Mouse (Mus musculus) heart, embryonic 13.5 days (tissue): Measurements from ENCODE around the gene Ccdc63. TPM values are rescaled to one million over a fixed set of nuclear protein-coding genes. Genes with fewer than 3 reads are reported as not detected.
"Not testable (repeated sequence)": the region's sequence is repeated elsewhere in the genome, so short reads cannot be mapped to it uniquely, and the experiment has no call there.

Experiments
- ATAC-seq: fragments of 200-750 bp; cut with Nextera tagmentation; 2 replicates; pipeline ENCODE4 v1.8.0; 2017; ENCODE audit warnings: moderate TSS enrichment; ENCODE audit not compliant: insufficient number of reproducible peaks, low FRiP score, low TSS enrichment; ENCODE audit errors: extremely low read depth
- H3K27ac ChIP-seq: fragments of 300-500 bp; sonication (generic); replicated peaks from 2 replicates; pipeline ENCODE4 v1.5.1; 2015; ENCODE audit warnings: moderate library complexity, mild to moderate bottlenecking, inconsistent platforms
- H3K27me3 ChIP-seq: fragments of 300-500 bp; sonication (generic); replicated peaks from 2 replicates; pipeline ENCODE4 v1.6.1; 2015; ENCODE audit warnings: mild to moderate bottlenecking, inconsistent platforms
- H3K36me3 ChIP-seq: fragments of 300-500 bp; sonication (generic); 2 replicates; pipeline ENCODE4 v1.6.1; 2015; ENCODE audit warnings: mild to moderate bottlenecking, inconsistent platforms
- H3K4me1 ChIP-seq: fragments of 300-500 bp; sonication (generic); 2 replicates; pipeline ENCODE4 v1.6.1; 2015; ENCODE audit warnings: inconsistent platforms
- H3K4me2 ChIP-seq: fragments of 300-500 bp; sonication (generic); 2 replicates; pipeline ENCODE4 v1.6.1; 2015; ENCODE audit warnings: inconsistent platforms, mild to moderate bottlenecking, moderate library complexity
- H3K4me3 ChIP-seq: fragments of 300-500 bp; sonication (generic); 2 replicates; pipeline ENCODE4 v1.5.1; 2015; ENCODE audit warnings: moderate library complexity, mild to moderate bottlenecking, inconsistent platforms
- H3K9ac ChIP-seq: fragments of 300-500 bp; sonication (generic); 2 replicates; pipeline ENCODE4 v1.6.1; 2015; ENCODE audit warnings: inconsistent platforms, mild to moderate bottlenecking, moderate library complexity
- H3K9me3 ChIP-seq: fragments of 300-500 bp; sonication (generic); 2 replicates; pipeline ENCODE4 v1.6.1; 2016; ENCODE audit warnings: inconsistent platforms
- WGBS: fragments of 180-500 bp; shearing (Covaris S2); methylation state at CpG from one replicate; pipeline ENCODE4 v1.1.7; 2015; ENCODE audit warnings: mixed read lengths; 5-methylcytosine and 5-hydroxymethylcytosine counted together
- polyA plus RNA-seq: library from polyadenylated mRNA; unstranded; fragments of >200 nt; fragmentation: Nextera tagmentation; extraction: Ambion mirVana; gene quantifications from 2 replicates; pipeline ENCODE4 v1.2.1, GENCODE M21; 2015

Gene Ccdc63
- 0.36 TPM in 1 of 2 replicates, not detected in the other for polyA plus RNA-seq

DNA sequence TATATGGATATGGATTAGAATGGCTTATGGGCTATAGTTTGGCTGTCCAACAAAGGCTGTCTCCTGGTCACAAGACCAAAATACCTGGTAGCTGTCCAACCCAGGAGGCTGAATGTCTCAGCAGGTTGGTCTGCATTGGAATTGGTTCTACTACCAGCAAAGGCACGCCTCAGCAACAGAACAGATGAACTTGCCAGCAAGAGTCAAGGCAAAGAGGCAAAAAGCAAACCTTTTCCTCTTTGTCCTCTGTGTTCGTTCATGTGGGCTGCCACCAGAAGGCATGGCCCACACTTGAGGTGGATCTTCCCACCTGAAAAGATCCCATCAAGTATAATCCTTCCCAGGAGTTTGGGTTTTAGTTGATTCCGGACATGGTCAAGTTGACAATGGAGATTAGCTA is at the start of gene Ccdc63:
Gene Ccdc63 (minus strand): TSS at position 101 of the 400 bp plus-strand sequence.
- 83% methylated on average over 3 of the region's 3 CpGs for WGBS
- Histone ChIP-seq H3K9ac (no peak within 1 kb of the TSS), H3K4me1 (peaks cover 38% of the 10 kb centered on the region), H3K27ac (no peak within 1 kb of the TSS), H3K36me3 (no peaks in the 10 kb centered on the region), H3K4me3 (no peak within 1 kb of the TSS), H3K27me3 (no peaks in the 10 kb centered on the region), H3K9me3 (no peaks in the 10 kb centered on the region), H3K4me2 (no peak within 1 kb of the TSS)
- no peak for ATAC-seq

DNA sequence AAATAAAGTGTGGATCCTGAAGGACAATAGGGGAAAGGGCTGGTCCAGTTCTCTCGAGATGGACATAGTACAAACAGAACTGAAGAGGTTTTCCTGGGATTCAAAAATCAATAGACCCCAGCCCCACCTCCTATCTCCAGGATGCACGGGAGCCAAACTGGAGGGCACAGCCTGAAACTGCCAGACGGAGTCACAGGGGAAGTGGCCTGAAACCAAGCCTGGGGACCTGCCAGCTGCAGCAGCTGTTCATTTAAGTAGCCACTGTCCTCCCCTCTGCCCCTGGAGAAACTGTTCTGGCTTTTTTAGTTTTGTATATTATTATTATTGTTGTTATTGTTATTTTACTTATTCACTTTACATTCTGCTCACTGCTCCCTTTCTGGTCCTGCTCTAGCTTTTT is 48.5 kb upstream of the Ccdc63 start:
- no peaks in the 10 kb centered on the region; the same call in 1 of the 2 replicates for H3K9me3 ChIP-seq
- H3K4me2 ChIP-seq, result no peak overlapping the region
- ATAC-seq, result no peak
- H3K9ac ChIP-seq, result no peak overlapping the region
- no peak overlapping the region for H3K27ac ChIP-seq
- 52% methylated on average over 3 of the region's 3 CpGs for WGBS
- H3K36me3 ChIP-seq, result no peaks in the 10 kb centered on the region
- no peak overlapping the region for H3K4me3 ChIP-seq
- no peaks in the 10 kb centered on the region for H3K27me3 ChIP-seq
- no peaks in the 10 kb centered on the region for H3K4me1 ChIP-seq

DNA sequence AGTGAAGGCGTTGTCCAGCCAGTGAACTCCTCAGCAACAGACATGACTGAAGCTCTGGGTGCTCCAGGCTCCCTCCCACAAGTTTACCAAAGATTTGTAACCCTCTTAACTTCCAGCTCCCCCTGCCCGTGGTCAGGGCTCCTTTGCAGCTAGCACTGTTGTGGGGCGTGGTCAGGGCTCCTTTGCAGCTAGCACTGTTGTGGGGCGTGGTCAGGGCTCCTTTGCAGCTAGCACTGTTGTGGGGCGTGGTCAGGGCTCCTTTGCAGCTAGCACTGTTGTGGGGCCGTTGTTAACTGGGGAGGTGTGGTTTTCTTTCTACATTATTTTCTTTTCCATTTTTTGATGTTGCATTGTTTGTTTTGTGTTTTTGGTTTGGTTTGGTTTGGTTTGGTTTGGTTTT is 44.2 kb upstream of the Ccdc63 start:
- WGBS, result 95% methylated on average over 6 of the region's 6 CpGs
- ATAC-seq, H3K27me3 ChIP-seq: not testable (repeated sequence)

DNA sequence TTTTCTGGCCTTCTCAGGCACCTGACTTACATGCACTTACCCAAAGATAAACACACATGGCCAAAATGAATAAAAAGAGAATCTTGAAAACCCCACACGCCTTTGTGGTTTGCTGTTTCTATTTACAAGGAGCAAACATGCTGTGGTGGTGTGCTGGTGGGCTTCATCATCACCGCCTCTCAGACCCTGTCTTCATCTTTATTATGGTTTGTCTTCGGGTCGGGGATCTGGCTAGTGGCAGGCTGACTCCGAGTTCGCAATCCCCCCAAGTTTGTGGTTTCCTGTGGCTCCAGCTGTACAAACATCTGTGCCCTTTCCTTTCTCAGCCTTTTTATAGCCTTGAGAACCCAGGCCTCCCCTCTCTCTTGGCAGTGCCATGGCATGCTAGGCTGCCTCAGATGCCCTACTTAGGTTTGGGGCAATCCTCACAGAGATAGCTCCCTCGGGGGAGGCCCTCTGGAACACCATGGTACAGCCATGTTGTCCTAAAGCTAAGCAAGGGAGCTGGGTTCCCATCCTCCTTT is 43.7 kb upstream of the Ccdc63 start:
- Histone ChIP-seq H3K27ac (no peak overlapping the region), H3K4me1 (no peaks in the 10 kb centered on the region), H3K27me3 (no peaks in the 10 kb centered on the region), H3K9me3 (no peaks in the 10 kb centered on the region; the same call in 1 of the 2 replicates), H3K4me2 (no peak overlapping the region), H3K9ac (no peak overlapping the region), H3K36me3 (no peaks in the 10 kb centered on the region), H3K4me3 (no peak overlapping the region)
- ATAC-seq, result no peak
- WGBS, result 77% methylated on average over 7 of the region's 7 CpGs

More for the DNA sequence above, 44.2 kb upstream of the Ccdc63 start:
- H3K27ac ChIP-seq, H3K4me2 ChIP-seq, H3K9ac ChIP-seq, H3K9me3 ChIP-seq, H3K4me3 ChIP-seq, H3K4me1 ChIP-seq, H3K36me3 ChIP-seq: not testable (repeated sequence)

DNA sequence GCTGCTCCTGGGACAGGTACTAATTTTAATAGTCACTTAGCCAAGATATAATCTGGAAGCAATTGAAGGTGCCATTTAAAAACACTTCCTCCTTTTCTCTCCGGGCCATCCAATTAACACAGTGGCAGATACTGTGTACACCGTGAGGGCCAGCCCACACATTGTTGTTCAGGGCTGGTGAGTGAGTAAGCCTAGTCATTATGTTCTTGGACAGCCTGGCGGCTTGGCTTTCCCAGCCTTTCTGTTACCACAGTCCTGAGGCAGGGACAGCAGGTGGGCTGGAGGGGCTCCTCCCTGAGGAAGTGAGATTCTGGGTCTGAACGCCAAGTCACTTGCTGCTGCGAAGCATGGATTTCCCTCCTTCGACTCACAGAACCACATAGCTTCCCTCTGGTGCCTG is 39.0 kb upstream of the Ccdc63 start:
- WGBS, result 47% methylated on average over 6 of the region's 6 CpGs
- no peak overlapping the region for H3K27ac ChIP-seq
- no peaks in the 10 kb centered on the region; the same call in 1 of the 2 replicates for H3K9me3 ChIP-seq
- no peaks in the 10 kb centered on the region for H3K27me3 ChIP-seq
- peaks cover 23% of the 10 kb centered on the region for H3K36me3 ChIP-seq
- H3K4me2 ChIP-seq, result no peak overlapping the region
- no peak overlapping the region for H3K4me3 ChIP-seq
- no peaks in the 10 kb centered on the region for H3K4me1 ChIP-seq
- no peak for ATAC-seq
- no peak overlapping the region for H3K9ac ChIP-seq

DNA sequence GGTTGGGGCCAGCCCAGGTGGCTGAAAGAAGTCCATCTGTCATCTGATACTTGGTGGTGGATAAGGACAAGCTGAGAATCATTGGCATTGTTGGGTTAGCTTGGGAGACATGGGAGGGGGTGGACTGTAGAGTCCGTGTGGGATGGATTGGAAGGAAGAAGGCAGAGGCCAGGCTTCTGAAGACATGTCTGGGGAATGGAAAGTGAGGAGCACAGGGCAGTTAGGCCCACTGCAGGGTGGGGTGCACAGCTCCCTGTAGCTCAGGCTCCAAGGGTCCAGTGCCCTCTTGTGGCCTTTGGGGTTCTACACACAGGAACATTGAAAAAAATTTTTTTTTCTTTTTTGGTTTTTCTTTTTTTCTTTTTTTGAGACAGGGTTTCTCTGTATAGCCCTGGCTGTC is 35.8 kb upstream of the Ccdc63 start:
- no peaks in the 10 kb centered on the region for H3K27me3 ChIP-seq
- H3K4me1 ChIP-seq, result no peaks in the 10 kb centered on the region
- H3K9ac ChIP-seq, result no peak overlapping the region
- no peak for ATAC-seq
- H3K4me2 ChIP-seq, result no peak overlapping the region
- peaks cover 49% of the 10 kb centered on the region for H3K36me3 ChIP-seq
- no peaks in the 10 kb centered on the region for H3K9me3 ChIP-seq
- no peak overlapping the region for H3K27ac ChIP-seq
- 32% methylated on average over 1 of the region's 1 CpGs for WGBS
- H3K4me3 ChIP-seq, result no peak overlapping the region

DNA sequence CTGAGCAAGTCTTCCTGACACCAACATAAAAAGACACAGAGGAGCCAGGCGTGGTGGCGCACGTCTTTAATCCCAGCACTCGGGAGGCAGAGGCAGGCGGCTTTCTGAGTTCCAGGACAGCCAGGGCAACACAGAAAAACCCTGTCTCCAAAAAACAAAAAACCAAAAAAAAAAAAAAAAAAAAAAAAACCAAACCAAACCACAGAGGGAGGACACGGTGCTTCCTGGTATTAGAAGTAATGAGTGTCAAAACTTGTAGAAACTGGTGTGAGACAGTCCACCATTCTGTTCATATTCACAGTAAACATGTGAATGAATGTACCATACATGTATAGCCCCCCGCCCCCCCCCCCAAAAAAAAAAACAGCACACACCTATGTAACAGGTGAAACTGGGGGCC is 35.3 kb upstream of the Ccdc63 start:
- H3K9ac ChIP-seq, result no peak overlapping the region
- H3K4me3 ChIP-seq, result no peak overlapping the region
- H3K27ac ChIP-seq, result 0 out of 2 replicates have a peak overlapping the region, but pooled peaks have one; percentile 20
- peaks cover 53% of the 10 kb centered on the region for H3K36me3 ChIP-seq
- H3K27me3 ChIP-seq, result no peaks in the 10 kb centered on the region
- no peak overlapping the region for H3K4me2 ChIP-seq
- no peaks in the 10 kb centered on the region for H3K9me3 ChIP-seq
- 85% methylated on average over 7 of the region's 7 CpGs for WGBS
- no peaks in the 10 kb centered on the region for H3K4me1 ChIP-seq
- no peak for ATAC-seq

DNA sequence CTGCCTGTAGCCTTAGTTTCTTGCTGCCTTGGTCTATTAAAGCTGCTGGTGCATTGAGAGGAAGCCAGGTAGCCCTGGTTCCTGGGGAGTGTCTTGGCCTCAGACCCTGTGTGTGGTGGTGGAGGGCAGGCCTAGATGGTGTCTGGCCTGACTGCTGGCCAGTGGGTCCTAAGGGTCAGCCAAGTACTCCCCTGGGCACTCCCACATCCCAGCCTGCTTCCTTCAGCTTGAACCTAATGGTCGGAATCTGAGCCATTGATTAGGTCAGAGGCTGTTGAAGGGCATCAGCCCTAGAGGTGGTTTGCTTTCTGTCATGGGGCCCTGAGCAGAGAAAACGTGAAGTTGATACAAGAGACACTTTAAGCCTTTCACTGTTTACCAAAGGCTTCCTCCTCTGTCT is 34.8 kb upstream of the Ccdc63 start:
- no peak for ATAC-seq
- WGBS, result 47% methylated on average over 2 of the region's 2 CpGs

DNA sequence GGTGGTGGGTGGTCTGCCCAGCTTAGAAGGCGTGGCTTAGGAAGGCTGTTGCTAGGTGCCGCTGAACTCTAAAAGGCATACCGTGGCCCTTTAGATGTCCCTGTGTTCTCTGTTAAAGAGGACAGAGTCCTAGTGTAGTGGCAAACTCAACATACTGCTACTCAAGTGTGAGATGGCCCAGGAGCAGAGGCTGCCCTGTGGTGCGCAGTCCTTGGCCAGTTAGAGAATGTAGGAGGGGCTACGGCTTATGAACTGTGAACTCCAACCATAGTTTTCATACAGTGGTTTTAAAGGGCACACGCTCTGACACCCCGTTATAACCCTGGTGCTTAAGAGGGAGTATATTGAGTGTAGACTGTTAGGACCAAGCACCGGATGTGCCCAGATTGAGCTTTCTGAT is 30.4 kb upstream of the Ccdc63 start:
- Histone ChIP-seq H3K4me1 (peaks cover 26% of the 10 kb centered on the region), H3K9me3 (no peaks in the 10 kb centered on the region), H3K27ac (no peak overlapping the region), H3K36me3 (peaks cover 87% of the 10 kb centered on the region), H3K27me3 (no peaks in the 10 kb centered on the region), H3K4me2 (no peak overlapping the region), H3K9ac (no peak overlapping the region), H3K4me3 (no peak overlapping the region)
- 92% methylated on average over 8 of the region's 8 CpGs for WGBS
- no peak for ATAC-seq

More for the DNA sequence above, 34.8 kb upstream of the Ccdc63 start:
- H3K9me3 ChIP-seq, result no peaks in the 10 kb centered on the region
- H3K36me3 ChIP-seq, result peaks cover 58% of the 10 kb centered on the region
- no peak overlapping the region for H3K9ac ChIP-seq
- H3K4me1 ChIP-seq, result no peaks in the 10 kb centered on the region
- H3K27ac ChIP-seq, result 0 out of 2 replicates have a peak overlapping the region, but pooled peaks have one; percentile 20
- no peaks in the 10 kb centered on the region for H3K27me3 ChIP-seq
- H3K4me2 ChIP-seq, result no peak overlapping the region
- H3K4me3 ChIP-seq, result no peak overlapping the region

DNA sequence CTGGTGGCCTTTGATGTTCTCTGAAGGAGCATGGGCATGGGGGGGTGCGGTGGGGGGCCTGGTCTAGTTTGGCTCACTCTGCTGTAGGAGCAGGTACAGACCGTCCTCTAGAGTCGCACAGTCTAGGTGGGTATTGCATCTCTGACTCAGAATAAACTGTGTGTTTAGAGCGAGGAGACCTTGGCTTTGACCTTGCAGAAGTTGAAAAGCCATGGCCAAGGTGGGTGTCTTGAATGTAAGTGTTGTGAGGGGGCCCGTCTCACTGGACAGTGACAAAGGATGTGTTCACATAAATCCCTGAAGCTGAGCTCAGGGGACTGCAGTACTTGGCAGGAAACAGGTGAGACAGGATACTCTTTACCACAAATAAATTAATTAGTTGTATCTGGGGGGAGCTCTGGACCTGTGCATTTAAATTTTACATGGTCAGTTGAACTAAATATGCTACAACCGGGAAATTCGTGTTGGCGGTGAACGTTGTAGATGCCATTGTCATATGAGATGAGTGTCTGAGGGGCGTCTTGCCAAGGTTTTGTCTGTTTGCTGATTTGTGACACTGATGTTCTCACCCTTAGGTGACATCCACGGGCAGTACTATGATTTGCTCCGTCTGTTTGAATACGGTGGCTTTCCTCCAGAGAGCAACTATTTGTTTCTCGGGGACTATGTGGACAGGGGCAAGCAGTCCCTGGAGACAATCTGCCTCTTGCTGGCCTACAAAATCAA is 27.9 kb upstream of the Ccdc63 start:
- Histone ChIP-seq H3K9me3 (no peaks in the 10 kb centered on the region), H3K4me2 (no peak overlapping the region), H3K9ac (peak overlapping the region; percentile 34), H3K27me3 (no peaks in the 10 kb centered on the region), H3K27ac (no peak overlapping the region), H3K36me3 (peaks cover 98% of the 10 kb centered on the region), H3K4me1 (peaks cover 51% of the 10 kb centered on the region), H3K4me3 (no peak overlapping the region)
- whole genome bisulfite sequencing, result 78% methylated on average over 14 of the region's 14 CpGs
- no peak for ATAC-seq

DNA sequence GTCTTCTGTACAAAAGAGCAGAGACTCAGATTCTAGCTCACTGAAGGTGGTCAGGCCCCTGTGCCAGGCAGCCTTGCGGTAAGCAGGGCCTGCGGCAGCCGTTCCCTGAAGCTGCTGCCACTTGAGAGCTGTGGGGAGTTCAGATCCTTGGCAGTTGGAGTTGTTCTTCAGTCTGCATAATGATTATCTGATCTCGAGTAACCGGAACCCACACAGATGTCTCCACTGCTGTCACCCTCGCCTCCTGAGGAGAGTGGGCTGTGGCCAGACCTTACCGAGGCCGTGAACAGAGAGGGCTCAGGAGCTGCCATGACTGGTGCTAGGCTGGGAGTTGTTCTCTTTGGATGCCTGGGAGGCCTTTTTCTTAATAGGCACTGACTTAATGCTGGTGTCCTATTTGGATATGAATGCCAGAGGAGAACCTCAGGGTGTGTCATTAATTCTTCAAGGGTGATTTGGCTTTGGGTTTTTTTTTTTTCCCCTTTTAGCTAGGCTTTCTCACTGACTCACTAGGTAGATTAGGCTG is 26.1 kb upstream of the Ccdc63 start:
- peak overlapping the region; percentile 24 for H3K4me2 ChIP-seq

More for the DNA sequence above, 26.1 kb upstream of the Ccdc63 start:
- H3K4me3 ChIP-seq, result 0 out of 2 replicates have a peak overlapping the region, but pooled peaks have one; percentile 1
- peaks cover 98% of the 10 kb centered on the region for H3K36me3 ChIP-seq
- H3K27me3 ChIP-seq, result no peaks in the 10 kb centered on the region
- peak overlapping the region; percentile 66 for H3K9ac ChIP-seq
- peak overlapping the region; percentile 58 for H3K27ac ChIP-seq
- H3K9me3 ChIP-seq, result no peaks in the 10 kb centered on the region
- peaks cover 70% of the 10 kb centered on the region for H3K4me1 ChIP-seq
- 44% methylated on average over 8 of the region's 8 CpGs for WGBS
- no peak for ATAC-seq
